Mouse (Mus musculus): ENCODE measurements at regions not wholly inside any gene's neighbourhood (a gene's known extent, or its start where the extent isn't known, plus 50 kb on each side); places are given as distances from the start of the nearest gene placed in this dataset.

DNA sequence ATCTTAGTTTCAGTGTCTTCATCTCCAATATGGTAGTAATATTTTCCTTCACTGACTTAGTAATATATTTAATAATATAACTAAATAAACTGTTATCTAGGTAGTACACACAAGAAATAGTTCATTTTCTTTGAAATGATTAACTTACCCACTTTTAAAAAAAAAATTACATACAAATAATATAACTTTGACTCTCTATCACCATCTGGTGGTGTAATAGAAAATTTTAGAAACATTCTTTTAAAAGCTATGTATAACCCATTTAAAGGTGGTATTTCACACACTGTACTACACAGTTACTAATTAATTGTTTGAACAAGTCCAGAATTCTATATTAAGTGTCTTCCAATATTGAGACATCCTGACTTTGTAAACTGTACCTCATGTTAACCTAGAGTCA is 53.9 kb upstream of the Olfr266 start:
- in situ Hi-C loops (cut with MboI; ENCODE audit: unreplicated experiment in 2 of 2), result loop anchor here (5.0 to 25.0 kb wide), 11 partner anchors 48 to 1218 kb away; partner anchors contain the start of gene Dennd2d (in 1 of the 2)

DNA sequence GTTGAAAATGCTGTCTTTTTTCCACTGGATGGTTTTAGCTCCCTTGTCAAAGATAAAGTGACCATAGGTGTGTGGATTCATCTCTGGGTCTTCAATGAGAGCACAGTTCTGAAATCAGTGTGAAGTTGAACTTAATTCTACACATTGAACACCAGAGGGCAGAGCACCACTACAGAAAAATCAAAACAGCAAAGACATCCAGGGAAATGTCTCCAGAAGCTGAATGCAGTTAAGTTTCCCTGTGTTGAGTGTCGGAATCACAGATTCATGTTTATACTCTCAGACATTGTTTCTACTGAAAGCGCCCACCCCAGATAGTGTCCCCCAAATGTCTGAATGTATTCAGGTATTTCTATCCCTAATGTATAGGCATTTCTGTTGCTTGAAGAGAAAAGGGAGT is 77.1 kb upstream of the Olfr266 start:
- in situ Hi-C loops (cut with MboI; ENCODE audit: unreplicated experiment in 2 of 2), result loop anchor here (5.0 to 10.0 kb wide), 2 partner anchors 284 to 562 kb away; no protein-coding TSS in a partner anchor

DNA sequence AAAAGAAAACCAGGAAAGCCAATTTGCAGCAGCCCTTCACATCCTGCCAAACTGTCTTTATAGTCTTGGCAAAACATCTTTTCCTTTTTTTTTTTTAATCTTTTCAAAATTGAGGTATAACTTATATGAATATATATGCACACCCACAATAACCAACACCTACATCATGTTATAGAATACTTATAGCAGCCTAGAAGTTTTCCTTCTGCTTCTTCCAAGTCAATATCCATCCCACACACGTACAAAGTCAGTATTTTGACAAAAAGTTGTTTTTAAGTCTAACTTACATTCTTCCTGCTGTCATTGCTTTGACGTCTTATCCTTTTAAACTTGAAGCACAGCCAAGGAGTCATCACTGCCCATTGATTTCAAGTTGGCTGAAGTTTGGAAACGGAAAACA is 80.6 kb upstream of the Olfr266 start:
- in situ Hi-C loops (cut with MboI; ENCODE audit: unreplicated experiment in 2 of 2), result loop anchor here in 1 of 2 experiments (5.0 to 10.0 kb wide), 2 partner anchors 281 to 558 kb away; no protein-coding TSS in a partner anchor

DNA sequence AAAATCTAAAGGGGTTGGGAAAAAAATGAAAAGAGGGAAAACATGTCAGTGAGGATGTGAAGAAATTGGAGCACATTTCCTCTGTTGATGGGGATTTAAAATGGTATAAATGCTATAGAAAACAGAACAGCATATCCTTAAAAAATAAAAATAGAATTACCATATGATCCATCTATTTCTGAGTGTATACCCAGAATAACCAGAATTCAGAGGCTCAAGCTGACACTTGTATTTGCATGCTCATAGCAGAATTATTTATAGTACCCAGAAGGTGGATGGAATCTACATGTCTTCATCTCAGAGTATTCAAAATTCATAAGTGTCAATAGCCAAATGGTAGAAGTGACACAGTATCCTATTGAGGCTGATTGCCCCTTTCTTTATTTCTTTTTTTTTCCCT is 99.9 kb upstream of the Kcna3 start:
- in situ Hi-C loops (cut with MboI; ENCODE audit: unreplicated experiment in 2 of 2), result loop anchor here (5.0 to 10.0 kb wide), 5 partner anchors 141 to 539 kb away; partner anchors contain the start of gene Kcna10 (in 1 of the 2)

DNA sequence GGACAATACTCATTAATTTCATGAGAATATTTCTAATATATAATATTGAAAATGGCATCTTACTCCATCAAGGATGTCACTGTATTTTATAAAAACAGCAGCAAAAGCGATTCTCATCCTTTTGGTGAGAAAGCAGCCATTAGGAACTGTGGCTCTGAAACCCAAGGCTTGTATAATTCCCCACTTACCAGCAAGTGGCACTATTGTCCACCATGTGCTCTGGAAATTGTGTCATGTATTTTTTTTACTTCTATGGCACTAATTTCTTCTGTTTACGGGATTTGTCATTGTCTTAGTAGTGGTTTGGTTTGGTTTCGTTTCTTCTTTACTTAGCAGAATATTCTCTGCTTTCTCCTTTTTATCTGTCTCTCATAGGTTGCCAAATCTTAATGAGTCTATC is 95.9 kb upstream of the Kcna3 start:
- in situ Hi-C loops (cut with MboI; ENCODE audit: unreplicated experiment in 2 of 2), result no loop called here

DNA sequence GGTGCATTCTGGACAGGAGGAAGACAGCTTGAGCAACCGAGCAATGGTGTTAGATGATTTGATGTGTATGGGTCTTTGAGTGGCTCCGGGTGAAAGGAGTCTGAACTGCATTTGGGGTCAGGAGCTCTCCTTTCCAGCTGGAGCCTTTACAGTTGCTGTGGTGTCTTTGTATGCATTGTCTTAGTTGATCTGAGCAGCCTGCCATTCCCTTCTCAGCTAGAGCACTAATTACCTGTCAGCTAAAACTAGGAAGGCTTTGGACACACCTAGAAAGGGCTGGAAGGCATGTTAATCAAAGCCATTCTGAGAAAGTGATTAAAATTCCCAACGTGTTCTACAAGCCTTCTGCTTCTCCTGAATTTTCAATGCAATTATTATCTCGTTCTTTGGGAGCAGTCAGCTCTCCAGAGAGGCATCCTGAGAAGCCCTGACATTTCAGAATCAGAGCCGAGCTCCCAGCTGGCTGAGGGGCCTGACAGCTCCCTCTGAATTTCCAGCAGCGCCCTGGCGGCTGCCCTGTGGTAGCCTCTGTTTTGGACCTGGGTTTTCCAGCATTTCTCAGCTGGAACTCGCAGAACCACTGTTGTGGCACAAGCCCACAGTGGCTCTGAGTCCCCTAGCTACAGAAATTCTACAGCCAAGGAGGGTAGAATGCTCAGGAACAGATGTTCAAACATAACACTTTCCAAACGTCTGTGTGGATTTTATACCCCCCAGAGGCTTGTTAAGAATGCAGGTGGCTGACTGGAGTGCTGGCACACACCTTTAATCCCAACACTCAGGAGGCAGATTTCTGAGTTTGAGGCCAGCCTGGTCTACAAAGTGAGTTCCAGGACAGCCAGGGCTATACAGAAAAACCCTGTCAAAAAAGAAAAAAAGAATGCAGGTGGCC is 80.2 kb upstream of the Kcna3 start:
- in situ Hi-C loops (cut with MboI; ENCODE audit: unreplicated experiment in 2 of 2), result no loop called here

DNA sequence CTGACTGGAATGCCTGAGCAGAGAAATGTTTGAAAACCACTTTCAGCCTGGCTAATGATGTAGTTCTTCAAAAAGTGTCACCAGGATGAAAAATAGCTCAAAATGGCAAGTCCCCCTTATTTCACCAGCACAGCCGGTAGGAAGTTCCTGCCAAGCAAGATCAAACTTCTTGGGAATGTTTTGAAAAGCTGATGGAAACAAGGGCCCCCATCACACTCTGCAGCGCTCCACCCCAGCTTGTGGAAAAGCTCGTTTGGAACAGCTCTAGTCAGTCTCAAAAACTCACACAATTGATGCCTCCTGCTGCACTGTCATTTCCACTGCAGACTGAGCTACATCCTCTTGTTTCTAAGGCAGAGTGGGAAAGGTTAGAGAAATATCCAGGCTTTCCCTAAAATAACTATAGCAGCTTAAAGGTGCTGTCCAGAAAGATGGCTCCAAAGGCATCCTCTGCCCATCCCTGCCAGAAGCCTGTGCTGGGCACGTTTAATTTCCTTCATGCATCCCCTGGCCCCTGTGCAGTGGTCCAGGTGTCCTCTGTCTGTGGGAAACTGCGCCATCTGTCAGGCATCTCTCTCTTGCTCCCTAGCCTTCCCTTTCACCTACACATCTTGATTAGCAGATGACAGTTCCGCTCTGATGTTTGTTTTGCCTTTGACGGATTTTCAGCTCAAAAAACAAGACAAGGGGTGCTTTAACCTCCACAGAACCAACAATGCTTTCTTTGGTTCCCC is 78.6 kb upstream of the Kcna3 start:
- in situ Hi-C loops (cut with MboI; ENCODE audit: unreplicated experiment in 2 of 2), result no loop called here

DNA sequence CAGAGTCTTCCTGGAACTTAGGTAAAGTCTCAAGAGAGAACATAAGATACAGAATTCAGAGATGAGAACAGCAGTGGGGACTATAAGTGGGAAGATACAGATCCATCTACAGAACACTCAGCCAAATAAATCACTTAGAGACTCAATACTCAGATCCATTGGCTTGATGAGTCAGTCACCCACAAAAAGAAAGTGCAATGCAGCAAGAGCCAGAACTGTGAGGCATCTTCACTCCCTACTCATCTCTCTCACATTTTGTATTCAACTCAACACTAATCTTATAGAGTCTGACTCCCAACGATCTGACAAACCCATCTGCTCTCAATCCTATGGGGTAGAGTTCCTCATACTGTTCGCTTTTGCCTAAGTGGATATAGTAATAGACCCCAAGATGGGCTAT is 77.8 kb upstream of the Kcna3 start:
- in situ Hi-C loops (cut with MboI; ENCODE audit: unreplicated experiment in 2 of 2), result no loop called here

DNA sequence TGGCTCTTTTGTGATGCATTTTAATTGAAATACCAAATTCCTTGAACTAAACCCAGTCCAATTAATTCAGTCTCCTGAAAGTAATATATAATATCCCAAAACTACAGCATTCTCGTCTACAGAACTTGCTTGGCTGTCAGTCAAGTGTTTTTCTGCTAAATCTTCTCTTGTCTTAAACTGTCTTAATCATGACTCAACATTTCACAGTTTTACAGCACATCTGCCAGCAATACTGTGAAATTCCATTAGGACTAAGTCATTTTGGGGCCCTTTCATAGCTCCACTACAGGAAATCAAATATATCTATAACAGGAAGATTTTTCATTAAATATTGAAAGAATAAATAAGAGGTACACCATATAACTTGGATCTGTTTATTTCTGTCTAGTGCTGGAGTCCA is 75.4 kb upstream of the Kcna3 start:
- in situ Hi-C loops (cut with MboI; ENCODE audit: unreplicated experiment in 2 of 2), result loop anchor here in 1 of 2 experiments (5.0 kb wide), 1 partner anchor 72 kb away; no protein-coding TSS in a partner anchor

DNA sequence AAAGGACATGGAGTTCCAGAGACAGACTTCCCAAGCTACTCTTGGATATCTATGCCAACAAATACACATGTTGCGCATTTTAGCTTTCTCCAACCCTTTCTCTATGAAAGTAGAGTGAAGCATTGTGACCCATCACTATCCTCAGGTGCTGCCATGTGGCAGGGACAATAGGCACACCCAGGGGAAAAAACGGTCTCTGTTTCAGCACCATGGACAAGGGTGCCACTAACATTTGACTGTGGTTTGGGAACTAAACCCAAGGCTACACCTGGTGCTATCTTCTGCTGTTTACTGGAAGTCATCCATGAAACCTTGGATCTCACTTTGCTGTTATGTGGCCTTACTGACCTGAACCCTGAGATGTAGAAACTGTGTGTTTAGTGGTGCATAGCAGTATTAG is 73.5 kb upstream of the Kcna3 start:
- in situ Hi-C loops (cut with MboI; ENCODE audit: unreplicated experiment in 2 of 2), result loop anchor here in 1 of 2 experiments (5.0 kb wide), 1 partner anchor 70 kb away; no protein-coding TSS in a partner anchor

DNA sequence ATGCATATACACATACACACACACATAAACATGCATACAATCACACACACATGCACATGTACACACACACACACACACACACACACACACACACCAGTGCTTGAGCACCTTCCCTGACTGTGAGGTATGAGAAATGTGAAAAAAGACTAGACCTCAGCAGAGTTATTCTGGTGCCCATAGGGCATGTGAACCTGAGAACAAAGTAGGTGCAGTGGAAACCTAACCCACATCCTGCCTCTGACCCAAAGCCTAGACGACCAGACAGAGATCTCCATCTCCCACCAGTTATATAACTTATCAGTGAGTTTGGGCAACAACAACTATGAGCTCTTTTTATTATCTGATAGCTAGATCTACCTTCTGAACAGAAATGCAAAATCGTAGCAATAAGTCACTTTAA is 69.8 kb upstream of the Kcna3 start:
- in situ Hi-C loops (cut with MboI; ENCODE audit: unreplicated experiment in 2 of 2), result no loop called here

DNA sequence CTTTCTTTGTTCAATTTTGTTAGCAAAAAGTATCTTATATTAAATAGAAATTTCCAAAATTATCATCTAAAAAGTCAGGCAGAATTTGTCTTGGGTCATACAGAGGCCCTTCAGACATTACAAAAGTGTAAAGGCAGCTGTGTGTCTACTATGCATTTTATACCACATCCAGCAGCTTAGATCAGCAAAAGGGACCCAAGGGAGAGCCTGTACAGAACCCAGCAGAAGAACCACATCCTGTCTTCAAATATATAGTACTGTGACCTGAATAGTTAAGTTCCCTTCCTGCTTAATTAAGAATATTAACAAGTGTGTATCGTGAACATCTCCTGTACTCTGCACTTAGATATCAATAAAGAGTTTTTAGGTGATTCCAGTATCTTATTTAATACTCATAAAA is 68.5 kb upstream of the Kcna3 start:
- in situ Hi-C loops (cut with MboI; ENCODE audit: unreplicated experiment in 2 of 2), result no loop called here

DNA sequence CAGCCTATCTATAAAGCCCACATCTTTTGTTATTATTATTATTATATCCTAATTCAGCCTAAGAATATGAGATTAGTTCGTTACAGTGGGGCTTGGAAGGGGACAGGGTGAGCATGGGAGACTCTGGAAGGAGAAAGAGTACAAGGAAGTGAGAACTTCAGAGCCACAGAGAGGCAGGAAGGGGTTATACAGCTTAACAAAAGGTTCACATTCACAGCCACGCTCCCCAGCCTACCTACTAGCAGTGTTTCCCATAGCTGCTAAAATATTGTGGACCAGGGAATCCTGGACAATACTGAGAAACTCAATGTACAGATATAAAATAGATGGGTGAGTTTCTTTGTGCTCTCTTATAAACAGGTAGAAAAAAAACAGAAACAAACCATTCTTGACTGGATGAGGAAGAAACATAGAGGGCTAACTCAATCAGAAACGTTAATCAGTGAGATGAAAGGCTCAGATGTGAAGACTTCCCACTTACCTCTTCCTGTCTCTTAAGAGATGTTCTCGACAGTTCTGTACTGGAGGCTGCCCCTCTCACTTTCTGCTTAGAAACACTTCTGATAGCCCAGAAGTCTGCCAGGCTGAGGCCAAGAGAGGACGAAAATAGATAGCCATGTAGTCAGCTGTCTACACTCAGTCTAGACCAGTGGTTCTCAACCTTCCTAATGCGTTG is 61.7 kb upstream of the Kcna3 start:
- in situ Hi-C loops (cut with MboI; ENCODE audit: unreplicated experiment in 2 of 2), result no loop called here

DNA sequence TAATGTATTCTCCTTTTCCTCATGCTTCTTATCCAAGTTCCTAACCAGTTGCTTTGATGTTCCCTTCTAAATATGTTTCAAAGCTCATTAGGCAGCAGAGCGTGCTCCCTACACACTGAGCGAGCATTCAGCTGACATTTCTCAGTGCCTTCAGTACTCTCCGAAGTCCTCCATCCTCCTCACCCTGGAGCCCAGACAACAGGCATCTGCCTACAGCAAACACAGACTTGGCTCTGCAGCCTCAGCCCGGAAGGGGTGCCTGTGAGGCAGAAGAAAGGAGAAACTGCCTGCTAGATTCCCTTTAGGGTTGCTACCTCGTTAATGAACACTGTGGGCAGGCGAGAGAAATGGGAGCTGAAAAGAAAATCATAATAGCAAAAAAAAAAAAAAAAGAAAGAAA is 57.2 kb upstream of the Kcna3 start:
- in situ Hi-C loops (cut with MboI; ENCODE audit: unreplicated experiment in 2 of 2), result no loop called here

DNA sequence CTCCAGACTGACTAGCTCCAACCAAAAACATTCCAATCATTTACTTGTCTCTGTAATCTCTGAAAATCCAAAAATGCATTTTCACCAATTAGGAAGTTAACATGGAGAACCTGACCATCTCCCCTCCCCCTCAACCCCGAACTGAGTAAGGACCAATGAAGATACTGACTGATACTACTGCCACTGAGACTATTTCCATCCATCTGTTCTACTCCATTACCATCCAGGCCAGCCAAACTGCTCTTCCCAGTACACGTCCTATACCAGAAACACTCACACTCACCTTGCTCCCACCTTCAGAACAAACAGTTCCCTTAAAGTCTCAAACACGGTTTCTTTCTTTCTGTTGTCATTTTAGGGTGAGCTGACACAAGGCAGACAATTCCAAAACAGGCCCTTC is 55.1 kb upstream of the Kcna3 start:
- in situ Hi-C loops (cut with MboI; ENCODE audit: unreplicated experiment in 2 of 2), result no loop called here

DNA sequence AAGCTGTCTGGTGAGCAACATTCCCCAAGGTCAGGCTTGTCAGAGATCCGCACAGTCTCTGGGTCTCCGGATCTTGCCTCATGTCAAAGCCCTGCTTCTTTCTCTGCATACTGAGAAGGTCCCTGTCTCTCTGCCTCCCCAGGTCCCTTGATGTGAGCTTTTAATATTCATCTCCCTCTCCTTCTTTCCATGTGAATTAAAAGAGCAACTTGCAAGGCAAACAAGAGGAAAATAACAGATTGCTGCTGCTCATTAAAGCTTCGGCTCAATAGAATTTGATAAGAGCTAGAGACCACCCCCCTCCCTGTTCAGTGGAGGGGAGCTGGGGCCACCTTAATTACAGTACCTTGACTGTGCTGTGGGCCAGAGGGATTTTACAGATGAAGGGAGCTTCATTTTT is 54.6 kb upstream of the Kcna3 start:
- in situ Hi-C loops (cut with MboI; ENCODE audit: unreplicated experiment in 2 of 2), result no loop called here

DNA sequence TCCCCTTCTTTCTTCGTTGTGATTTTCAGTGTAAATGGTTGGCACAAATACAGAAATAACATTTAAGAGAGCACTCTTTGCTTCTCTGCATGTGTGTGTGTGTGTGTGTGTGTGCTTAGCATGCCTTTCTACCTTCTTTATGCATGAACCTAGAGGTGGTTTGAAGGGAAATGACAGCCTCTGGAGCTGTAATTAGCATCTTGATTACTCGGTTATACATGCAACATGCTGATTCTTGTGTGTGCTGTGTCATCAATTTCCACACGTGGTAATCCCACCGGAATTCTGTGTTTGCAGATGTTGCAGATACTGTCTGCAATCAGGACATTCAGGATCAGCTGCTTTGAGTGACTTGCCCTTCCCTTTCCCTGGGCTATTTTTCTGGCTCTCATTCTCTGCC is 51.7 kb upstream of the Kcna3 start:
- in situ Hi-C loops (cut with MboI; ENCODE audit: unreplicated experiment in 2 of 2), result no loop called here

All from v-Abl transformed pro-B cells (cell line).